Mouse (Mus musculus): ENCODE measurements around the gene Gpd1. TPM values are rescaled to one million over a fixed set of nuclear protein-coding genes. Genes with fewer than 3 reads are reported as not detected.
"Not testable (repeated sequence)": the region's sequence is repeated elsewhere in the genome, so short reads cannot be mapped to it uniquely, and the experiment has no call there.

Gene Gpd1
- total RNA-seq, 2 experiments from 2014 or later, result 54.1 to 67.6 TPM

GRCm38 (mm10) chr15:99700219-99701106, 16.9 kb upstream of the Gpd1 start:
- DNase-seq (ENCODE audit: low spot score), result no peak
- intact Hi-C loops (cut with DNase I), result no loop called here

GRCm38 (mm10) chr15:99701640-99701998, 15.7 kb upstream of the Gpd1 start:
- intact Hi-C loops (cut with DNase I); DNase-seq (ENCODE audit: low spot score): not testable (repeated sequence)

DNA sequence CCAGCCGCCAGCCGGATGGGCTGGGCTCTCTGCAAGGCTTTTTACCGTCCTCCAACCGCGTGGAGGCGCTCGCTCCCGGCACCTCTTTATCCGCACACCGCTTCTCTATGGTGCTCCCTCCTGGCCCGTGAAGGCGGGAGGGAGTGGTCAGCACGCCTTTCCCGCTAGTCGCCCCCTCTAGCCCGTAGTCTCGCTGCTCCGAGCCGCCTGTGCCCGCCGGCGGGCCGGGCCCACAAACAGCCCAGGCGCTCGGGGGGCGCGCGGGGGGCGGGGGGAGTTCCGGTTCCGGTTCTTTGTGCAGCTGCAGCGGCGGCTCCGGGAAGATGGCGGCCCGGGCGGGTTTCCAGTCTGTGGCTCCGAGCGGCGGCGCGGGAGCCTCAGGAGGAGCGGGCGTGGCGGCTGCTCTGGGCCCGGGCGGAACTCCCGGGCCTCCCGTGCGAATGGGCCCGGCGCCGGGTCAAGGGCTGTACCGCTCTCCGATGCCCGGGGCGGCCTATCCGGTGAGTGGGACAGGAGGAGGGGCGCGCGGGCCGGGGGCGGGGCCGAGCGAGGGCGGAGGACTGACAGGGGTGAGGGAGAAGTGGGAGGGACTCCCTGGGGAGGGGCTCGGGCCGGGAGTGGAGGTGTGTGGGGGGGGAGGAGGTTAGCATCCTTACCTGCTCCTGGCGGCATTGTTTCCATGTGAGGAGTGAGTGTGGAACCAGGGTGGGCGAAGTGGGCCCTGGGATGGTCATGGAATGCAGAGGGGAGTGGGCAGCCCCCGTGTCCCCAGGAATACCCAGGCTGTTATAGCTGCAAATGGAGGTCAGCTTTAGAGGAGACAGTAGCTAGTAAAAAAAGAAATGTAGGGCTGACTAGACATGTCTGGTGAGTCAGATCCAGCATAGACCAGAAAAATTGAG, 15.1 kb upstream of the Gpd1 start, which contains the start of gene Smarcd1:
Gene Smarcd1, plus strand, starts transcription at position 131 of the 902 bp plus-strand sequence.
- intact Hi-C loops (cut with DNase I), result loop anchor here (2.0 kb wide), 1 partner anchor 71 kb away; the partner anchor contains the start of gene Cers5
- peak; percentile 85 for DNase-seq (ENCODE audit: low spot score)

- intact Hi-C loops (cut with DNase I), result loop anchor here (2.0 kb wide), 1 partner anchor 70 kb away; the partner anchor contains the start of gene Cers5
- no peak for DNase-seq (ENCODE audit: low spot score)
Observed at GRCm38 (mm10) chr15:99703104-99703503, 14.2 kb upstream of the Gpd1 start.

- DNase-seq (ENCODE audit: low spot score), result no peak
- intact Hi-C loops (cut with DNase I), result loop anchor here (2.0 kb wide), 1 partner anchor 69 kb away; the partner anchor contains the start of gene Cers5
Observed at GRCm38 (mm10) chr15:99703676-99704040, 13.7 kb upstream of the Gpd1 start.

DNA sequence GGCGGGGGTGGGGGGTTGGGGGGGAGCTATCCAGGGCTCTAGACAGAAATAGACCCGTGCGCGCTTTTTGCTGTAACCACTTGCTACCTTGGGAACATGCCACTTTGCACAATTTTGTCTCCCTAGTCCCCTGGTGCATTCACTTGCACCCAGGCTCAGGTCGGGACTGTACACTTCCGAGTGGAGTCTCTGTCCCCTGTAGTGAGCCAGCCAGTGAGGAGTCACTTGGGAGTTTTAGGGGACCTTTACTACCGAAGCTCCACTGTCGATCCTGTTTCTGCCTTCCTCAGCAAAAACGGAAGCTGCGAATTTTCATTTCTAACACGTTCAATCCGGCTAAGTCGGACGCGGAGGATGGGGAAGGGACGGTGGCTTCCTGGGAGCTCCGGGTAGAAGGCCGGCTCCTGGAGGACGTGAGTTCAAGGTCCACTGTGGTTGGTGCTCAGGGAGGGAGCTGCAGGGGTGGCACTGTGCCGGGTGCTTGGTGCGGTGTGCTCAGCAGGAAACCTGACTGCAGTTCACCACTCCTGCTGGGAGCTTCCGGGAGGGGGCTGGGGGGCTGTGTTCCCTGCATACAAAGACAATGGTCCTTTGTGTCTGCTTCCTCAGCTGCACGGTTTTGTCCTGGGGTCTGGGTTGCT, 13.2 kb upstream of the Gpd1 start:
- DNase-seq (ENCODE audit: low spot score), result no peak
- intact Hi-C loops (cut with DNase I), result no loop called here

- no peak for DNase-seq (ENCODE audit: low spot score)
- intact Hi-C loops (cut with DNase I), result no loop called here
Observed at GRCm38 (mm10) chr15:99704881-99705280, 12.4 kb upstream of the Gpd1 start.

DNA sequence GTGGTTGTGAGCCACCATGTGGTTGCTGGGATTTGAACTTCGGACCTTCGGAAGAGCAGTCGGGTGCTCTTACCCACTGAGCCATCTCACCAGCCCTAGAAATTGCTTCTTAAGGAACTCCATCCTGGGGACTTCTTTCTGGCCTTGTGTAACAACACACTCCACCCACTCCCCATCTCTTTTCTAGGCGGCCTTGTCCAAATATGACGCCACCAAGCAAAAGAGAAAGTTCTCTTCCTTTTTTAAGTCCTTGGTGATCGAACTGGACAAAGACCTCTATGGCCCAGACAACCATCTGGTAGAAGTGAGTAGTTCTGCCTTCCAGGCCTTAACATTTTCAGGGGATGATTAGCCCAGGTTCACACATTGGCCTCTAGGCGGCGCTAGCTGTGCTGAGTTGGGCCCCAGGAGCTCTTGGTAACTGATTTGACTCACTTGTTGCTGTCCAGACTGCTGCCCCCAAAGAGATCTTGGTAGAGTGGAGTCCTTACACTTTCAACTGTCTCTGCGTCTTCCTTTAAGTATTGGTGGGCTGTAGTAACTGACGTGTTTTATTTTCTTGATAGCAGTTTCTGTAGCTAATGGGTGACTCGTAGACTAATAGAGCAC, 11.8 kb upstream of the Gpd1 start, which contains the start of gene Gm17349:
Gene Gm17349, minus strand, starts transcription at position 51 of the 609 bp plus-strand sequence.
- intact Hi-C loops (cut with DNase I), result no loop called here
- DNase-seq (ENCODE audit: low spot score), result peak; percentile 31

GRCm38 (mm10) chr15:99708176-99708575, 9.1 kb upstream of the Gpd1 start:
- intact Hi-C loops (cut with DNase I), result no loop called here
- DNase-seq (ENCODE audit: low spot score), result no peak

- intact Hi-C loops (cut with DNase I), result no loop called here
- no peak for DNase-seq (ENCODE audit: low spot score)
Observed at GRCm38 (mm10) chr15:99710221-99711190, 6.8 kb upstream of the Gpd1 start.

DNA sequence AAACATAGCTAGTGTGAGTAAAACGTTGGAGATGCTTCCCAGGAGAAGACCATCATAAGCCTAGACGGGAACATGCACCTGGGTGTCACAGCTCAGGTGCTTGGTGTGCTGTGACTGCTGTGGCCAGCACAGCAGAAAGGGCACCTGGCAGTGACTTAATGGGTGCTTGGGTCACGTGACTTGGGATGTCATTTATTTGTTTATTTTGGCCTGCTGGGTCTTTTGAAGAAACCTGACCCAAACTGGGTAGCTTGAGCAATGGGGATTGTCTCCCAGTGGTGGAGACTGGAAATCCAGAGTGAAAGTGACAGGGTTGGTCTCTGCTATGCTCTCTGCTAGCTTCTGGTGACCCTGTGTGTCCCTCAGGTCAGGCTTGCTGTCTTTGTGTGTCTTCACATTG, 5.8 kb upstream of the Gpd1 start:
- intact Hi-C loops (cut with DNase I), result no loop called here

GRCm38 (mm10) chr15:99712666-99713559, 4.4 kb upstream of the Gpd1 start:
- intact Hi-C loops (cut with DNase I), result no loop called here

More for the DNA sequence above, 5.8 kb upstream of the Gpd1 start:
- DNase-seq (ENCODE audit: low spot score), result no peak

GRCm38 (mm10) chr15:99713569-99713968, 3.7 kb upstream of the Gpd1 start:
- DNase-seq (ENCODE audit: low spot score), result no peak
- intact Hi-C loops (cut with DNase I), result no loop called here

More at GRCm38 (mm10) chr15:99712666-99713559, 4.4 kb upstream of the Gpd1 start:
- DNase-seq (ENCODE audit: low spot score), result no peak

DNA sequence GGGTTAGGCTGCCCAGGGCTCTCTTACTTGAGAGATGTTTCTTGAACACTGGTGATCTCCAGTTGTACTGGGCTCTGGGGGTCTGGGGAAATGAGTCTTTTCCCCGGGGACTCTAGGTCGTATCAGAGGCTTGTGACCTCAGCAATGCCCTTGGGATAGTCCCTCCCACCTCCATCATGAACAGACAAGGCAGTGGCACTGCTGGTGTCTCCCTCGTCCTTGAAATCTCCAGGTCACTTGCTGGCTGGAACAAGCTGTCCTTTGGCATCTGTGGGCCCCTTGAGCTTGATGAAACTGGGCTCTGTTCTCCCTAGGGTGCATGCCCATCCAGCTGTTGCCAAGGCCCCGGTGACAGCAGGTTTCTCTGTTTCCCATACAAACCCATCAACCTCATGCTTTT, 3.1 kb upstream of the Gpd1 start:
- intact Hi-C loops (cut with DNase I), result loop anchor here (2.0 kb wide), 1 partner anchor 65 kb away; no protein-coding TSS in a partner anchor

DNA sequence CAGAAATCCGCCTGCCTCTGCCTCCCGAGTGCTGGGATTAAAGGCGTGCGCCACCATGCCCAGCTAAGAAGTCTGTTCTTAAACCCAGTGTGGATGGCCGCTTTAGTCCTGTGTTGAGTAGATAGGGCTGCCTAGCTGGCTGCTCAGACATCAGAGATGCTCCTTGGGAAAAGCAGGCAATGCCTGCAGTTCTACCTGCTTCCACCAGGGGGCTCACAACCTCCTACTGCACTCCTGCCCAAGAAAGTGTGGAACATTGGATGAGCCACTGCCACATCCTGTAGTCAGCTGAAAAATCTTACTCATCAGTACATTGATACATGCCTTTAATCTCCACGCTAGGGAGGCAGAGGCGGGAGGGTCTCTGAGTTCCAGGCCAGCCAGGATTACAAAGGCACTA, 2.5 kb upstream of the Gpd1 start:
- intact Hi-C loops (cut with DNase I), result loop anchor here (2.0 to 5.0 kb wide), 2 partner anchors 64 to 187 kb away; no protein-coding TSS in a partner anchor
- DNase-seq (ENCODE audit: low spot score), result peak; percentile 47

More for the DNA sequence above, 3.1 kb upstream of the Gpd1 start:
- no peak for DNase-seq (ENCODE audit: low spot score)

- DNase-seq (ENCODE audit: low spot score), result no peak
- intact Hi-C loops (cut with DNase I), result loop anchor here (2.0 to 5.0 kb wide), 2 partner anchors 63 to 187 kb away; no protein-coding TSS in a partner anchor
Observed at GRCm38 (mm10) chr15:99715361-99715865, 1.9 kb upstream of the Gpd1 start.

Data from heart, postnatal 25 days (tissue).